Mouse (Mus musculus) ES-E14 (cell line): ENCODE measurements around the gene Clec4a1. TPM values are rescaled to one million over a fixed set of nuclear protein-coding genes. Genes with fewer than 3 reads are reported as not detected.

Experiments used
- DNase-seq: peaks from one replicate; pipeline ENCODE4 v3.0.0-alpha.2; 2013; ENCODE audit warnings: low read depth, low spot score
- H3K27ac ChIP-seq: 2 replicates; pipeline ENCODE4 v1.5.1; 2012; ENCODE audit warnings: low read depth, mild to moderate bottlenecking, low read length, moderate library complexity, mixed read lengths; ENCODE audit not compliant: poor library complexity, insufficient read depth, severe bottlenecking
- H3K36me3 ChIP-seq: 2 replicates; pipeline ENCODE4 v1.6.1; 2012; ENCODE audit warnings: mild to moderate bottlenecking, low read length, moderate library complexity, mixed read lengths; ENCODE audit not compliant: control insufficient read depth, poor library complexity, insufficient read depth, severe bottlenecking
- H3K4me1 ChIP-seq, 2 experiments: fragments of 150-350 bp in 1 of 2; sonication (generic) in 1 of 2; 2 replicates each; pipeline ENCODE4 v1.6.1; 2012; ENCODE audit warnings: low read length in 2 of 2, mild to moderate bottlenecking in 1 of 2, mixed read lengths in 1 of 2; ENCODE audit not compliant: control insufficient read depth in 2 of 2, insufficient read depth in 2 of 2, poor library complexity in 1 of 2
- H3K4me3 ChIP-seq, 2 experiments: fragments of 150-350 bp in 1 of 2; sonication (generic) in 1 of 2; 2 replicates each; pipeline ENCODE4 v1.5.1; 2012; ENCODE audit warnings: low read length in 2 of 2, low read depth in 1 of 2, mild to moderate bottlenecking in 1 of 2, mixed read lengths in 1 of 2; ENCODE audit not compliant: insufficient read depth in 1 of 2, poor library complexity in 1 of 2, severe bottlenecking in 1 of 2
- H3K9ac ChIP-seq: 2 replicates; pipeline ENCODE4 v1.6.1; 2012; ENCODE audit warnings: low read depth, mild to moderate bottlenecking, low read length, mixed read lengths; ENCODE audit not compliant: poor library complexity, insufficient read depth, severe bottlenecking
- H3K9me3 ChIP-seq: fragments of 150-350 bp; sonication (generic); 2 replicates; pipeline ENCODE4 v1.6.1; 2012; ENCODE audit warnings: low read depth, mild to moderate bottlenecking, low read length; ENCODE audit not compliant: control insufficient read depth, insufficient read depth
- CHD2 ChIP-seq: IDR thresholded peaks from 2 replicates; pipeline ENCODE4 v1.6.1; 2014; ENCODE audit warnings: mild to moderate bottlenecking, low read depth, low read length, inconsistent platforms
- HCFC1 ChIP-seq: IDR thresholded peaks from 2 replicates; pipeline ENCODE4 v1.6.1; 2012; ENCODE audit warnings: low read length, inconsistent platforms, borderline replicate concordance; ENCODE audit not compliant: insufficient read depth
- MAFK ChIP-seq: IDR thresholded peaks from 2 replicates; pipeline ENCODE4 v1.6.1; 2014; ENCODE audit warnings: mild to moderate bottlenecking, low read depth, low read length, inconsistent platforms; ENCODE audit not compliant: insufficient read depth
- ZC3H11A ChIP-seq: IDR thresholded peaks from 2 replicates; pipeline ENCODE4 v1.6.1; 2012; ENCODE audit warnings: low read depth, mild to moderate bottlenecking, inconsistent platforms, low read length, borderline replicate concordance
- ZNF384 ChIP-seq: IDR thresholded peaks from 2 replicates; pipeline ENCODE4 v1.6.1; 2012; ENCODE audit warnings: low read depth, low read length, inconsistent platforms
- in situ Hi-C, 2 experiments: fragments of 600-800 bp; cut with MboI; formaldehyde crosslinking; loops; one replicate each; pipeline ENCODE4 v1.15.1; 2025; ENCODE audit warnings: low sequenced_read_pairs in 2 of 2, inconsistent platforms in 1 of 2; ENCODE audit not compliant: unreplicated experiment in 2 of 2
- total RNA-seq: library from RNA; depleted of rRNA; stranded (reverse); fragments of 300-350 nt; gene quantifications from 2 replicates; pipeline ENCODE4 v1.2.3, GENCODE M21; 2012

The Clec4a1 gene
- total RNA-seq, 1 experiment = not detected

- Histone ChIP-seq H3K27ac (no peak overlapping the region), H3K4me3 (no peak overlapping the region), H3K9me3 (no peaks in the 10 kb centered on the region), H3K9ac (no peak overlapping the region), H3K4me1 (peaks cover 0 to 2% of the 10 kb centered on the region in 2 experiments; a peak in 1 of 4 replicates), H3K36me3 (peaks cover 39% of the 10 kb centered on the region)
- TF ChIP-seq MAFK = no peak
- in situ Hi-C loops = no loop called here
- no peak for DNase-seq
Measured at GRCm38 (mm10) chr6:122879141-122879735, 42.4 kb upstream of the Clec4a1 start.

- Histone ChIP-seq H3K9ac (no peak overlapping the region), H3K4me1 (peaks cover 0 to 2% of the 10 kb centered on the region in 2 experiments; a peak in 1 of 4 replicates), H3K27ac (no peak overlapping the region), H3K4me3 (no peak overlapping the region), H3K9me3 (no peaks in the 10 kb centered on the region), H3K36me3 (peaks cover 43% of the 10 kb centered on the region)
- DNase-seq = no peak
- no peak for TF ChIP-seq ZNF384
- TF ChIP-seq MAFK = no peak
- no peak for TF ChIP-seq HCFC1
- no peak for TF ChIP-seq CHD2
- TF ChIP-seq ZC3H11A = no peak
- in situ Hi-C loops = no loop called here
Measured at GRCm38 (mm10) chr6:122879781-122880505, 41.7 kb upstream of the Clec4a1 start.

- Histone ChIP-seq H3K9ac (no peak overlapping the region), H3K27ac (no peak overlapping the region), H3K36me3 (peaks cover 47% of the 10 kb centered on the region), H3K4me1 (peaks cover 0 to 2% of the 10 kb centered on the region in 2 experiments; a peak in 1 of 4 replicates), H3K4me3 (no peak overlapping the region), H3K9me3 (no peaks in the 10 kb centered on the region)
- TF ChIP-seq CHD2 = no peak
- no peak for TF ChIP-seq ZC3H11A
- no peak for TF ChIP-seq MAFK
- TF ChIP-seq HCFC1 = no peak
- TF ChIP-seq ZNF384 = no peak
- DNase-seq = no peak
- in situ Hi-C loops = no loop called here
Measured at GRCm38 (mm10) chr6:122881287-122881686, 40.4 kb upstream of the Clec4a1 start.

- Histone ChIP-seq H3K9me3 (no peaks in the 10 kb centered on the region), H3K9ac (no peak overlapping the region), H3K27ac (no peak overlapping the region), H3K4me1 (peaks cover 0 to 2% of the 10 kb centered on the region in 2 experiments; a peak in 1 of 4 replicates), H3K4me3 (no peak overlapping the region), H3K36me3 (peaks cover 54% of the 10 kb centered on the region)
- in situ Hi-C loops = no loop called here
- DNase-seq = no peak
- TF ChIP-seq MAFK (no peak), ZNF384 (no peak), CHD2 (no peak), ZC3H11A (no peak)
Measured at GRCm38 (mm10) chr6:122883603-122884002, 38.0 kb upstream of the Clec4a1 start.
